Comparison of ENCODE assay signal across 27 mouse cellular contexts in genomic region chr7:45597527-45597926, GRCm38 (mm10). TPM values are rescaled to one million over a fixed set of nuclear protein-coding genes. Genes with fewer than 3 reads are reported as not detected.
DNase-seq lines count a peak whose midpoint lies in the region; ATAC-seq and TF ChIP-seq lines count a peak whose summit lies in the region.
"Had no signal": no experiment of that assay in that cellular context is flagged by ENCODE, and none has a peak within 500 bp of the region (broad histone marks: within the 10 kb centered on the region; RNA-seq: fewer than 3 reads in every experiment).

No protein-coding gene starts in this region.

- DNase-seq in kidney, adult 18-20 months = peak; percentile 53
- peak; percentile 85 for DNase-seq in kidney, adult 9 months
- no peak for DNase-seq in kidney, postnatal 10 days
- DNase-seq in liver, postnatal 0 days = no peak
- DNase-seq: adrenal gland, postnatal 10 days; adrenal gland, postnatal 36 days; B cell, adult 2 months; cerebellum, adult 18-20 months; cerebellum, adult 9-10 months; gastrocnemius, postnatal 10 days; gastrocnemius, postnatal 36 days; heart, adult 2 months; heart, postnatal 14 days; heart, postnatal 4 days had no signal

- no peak for ATAC-seq in kidney, embryonic 16.5 days (ENCODE audit: low FRiP score, low TSS enrichment)
- no peak for ATAC-seq in liver, postnatal 0 days
- no peak for ATAC-seq in liver, embryonic 12.5 days
- ATAC-seq: forebrain, embryonic 13.5 days; forebrain, embryonic 16.5 days; Patski had no signal

- no peak overlapping the region for H3K9ac ChIP-seq in kidney, embryonic 16.5 days (replicated peaks; ENCODE audit: low read length)
- no peak overlapping the region for H3K9ac ChIP-seq in liver, postnatal 0 days (replicated peaks)
- no peak overlapping the region for H3K9ac ChIP-seq in liver, embryonic 12.5 days
- H3K9ac ChIP-seq: forebrain, embryonic 13.5 days; heart, embryonic 13.5 days; hindbrain, embryonic 14.5 days had no signal

- no peak overlapping the region for H3K27ac ChIP-seq in kidney, embryonic 16.5 days (ENCODE audit: low read length)
- H3K27ac ChIP-seq in liver, postnatal 0 days (ENCODE audit: low read depth) = peak overlapping the region; percentile 29; the same call in 1 of the 2 replicates
- H3K27ac ChIP-seq in liver, embryonic 12.5 days = no peak overlapping the region
- H3K27ac ChIP-seq: forebrain, embryonic 10.5 days; forebrain, embryonic 13.5 days; heart, adult 2 months; heart, embryonic 10.5 days; heart, embryonic 13.5 days; hindbrain, embryonic 14.5 days had no signal

- no peaks in the 10 kb centered on the region for H3K9me3 ChIP-seq in kidney, embryonic 16.5 days (ENCODE audit: low read length)
- no peaks in the 10 kb centered on the region for H3K9me3 ChIP-seq in liver, postnatal 0 days (ENCODE audit: low read length)
- H3K9me3 ChIP-seq in liver, embryonic 12.5 days (replicated peaks) = no peaks in the 10 kb centered on the region
- H3K9me3 ChIP-seq: forebrain, embryonic 10.5 days; forebrain, embryonic 13.5 days; G1E; heart, embryonic 10.5 days; heart, embryonic 13.5 days had no signal

- TF ChIP-seq EP300 in liver, postnatal 0 days (IDR thresholded peaks at IDR 0.05; ENCODE audit: low read depth) = no peak

- H3K27me3 ChIP-seq in kidney, embryonic 16.5 days (ENCODE audit: insufficient read depth, low read length) = no peaks in the 10 kb centered on the region
- H3K27me3 ChIP-seq in liver, postnatal 0 days (ENCODE audit: insufficient read depth, low read length) = no peaks in the 10 kb centered on the region
- no peaks in the 10 kb centered on the region for H3K27me3 ChIP-seq in liver, embryonic 12.5 days (replicated peaks)
- H3K27me3 ChIP-seq: CH12.LX; forebrain, embryonic 13.5 days; heart, embryonic 13.5 days; Patski had no signal

- no peak overlapping the region for H3K4me2 ChIP-seq in kidney, embryonic 16.5 days (replicated peaks; ENCODE audit: low read depth, low read length)
- H3K4me2 ChIP-seq in liver, postnatal 0 days (ENCODE audit: low read depth, low read length) = no peak overlapping the region
- H3K4me2 ChIP-seq in liver, embryonic 12.5 days = no peak overlapping the region
- H3K4me2 ChIP-seq: forebrain, embryonic 13.5 days; heart, embryonic 13.5 days; hindbrain, embryonic 14.5 days had no signal

- TF ChIP-seq CTCF in liver, postnatal 0 days (IDR thresholded peaks at IDR 0.05; ENCODE audit: low read depth) = no peak

- H3K36me3 ChIP-seq in kidney, embryonic 16.5 days (ENCODE audit: insufficient read depth, low read length) = no peaks in the 10 kb centered on the region
- no peaks in the 10 kb centered on the region for H3K36me3 ChIP-seq in liver, postnatal 0 days (replicated peaks; ENCODE audit: insufficient read depth, low read length)
- H3K36me3 ChIP-seq in liver, embryonic 12.5 days = no peaks in the 10 kb centered on the region
- H3K36me3 ChIP-seq: forebrain, embryonic 10.5 days; G1E; heart, embryonic 10.5 days; heart, embryonic 13.5 days had no signal

- no peaks in the 10 kb centered on the region for H3K4me1 ChIP-seq in kidney, embryonic 16.5 days (ENCODE audit: insufficient read depth, low read length)
- peaks cover 10% of the 10 kb centered on the region for H3K4me1 ChIP-seq in liver, postnatal 0 days (ENCODE audit: insufficient read depth)
- peaks cover 12% of the 10 kb centered on the region for H3K4me1 ChIP-seq in liver, embryonic 12.5 days
- H3K4me1 ChIP-seq: forebrain, embryonic 13.5 days had no signal

- WGBS in kidney, embryonic 16.5 days = 91% methylated on average over 6 of the region's 6 CpGs
- WGBS in liver, postnatal 0 days (ENCODE audit: insufficient replicate concordance) = 84% methylated on average over 6 of the region's 6 CpGs
- 76% methylated on average over 6 of the region's 6 CpGs for WGBS in liver, embryonic 12.5 days (ENCODE audit: insufficient replicate concordance)

- H3K4me3 ChIP-seq in kidney, embryonic 16.5 days (ENCODE audit: low read length) = no peak overlapping the region
- no peak overlapping the region for H3K4me3 ChIP-seq in liver, postnatal 0 days (ENCODE audit: low read depth, low read length)
- no peak overlapping the region for H3K4me3 ChIP-seq in liver, embryonic 12.5 days
- H3K4me3 ChIP-seq: forebrain, embryonic 10.5 days; forebrain, embryonic 13.5 days; heart, adult 2 months; heart, embryonic 10.5 days; heart, embryonic 13.5 days had no signal

RNA-seq across cellular contexts. Expression of gene Fgf21, which starts 17.8 kb away (rescaled TPM):
- polyA plus RNA-seq in kidney, embryonic 16.5 days (2015; fragmentation: Nextera tagmentation; extraction: Ambion mirVana) = not detected in 2 replicates
- polyA plus RNA-seq in liver, postnatal 0 days (2015; fragmentation: Nextera tagmentation; extraction: Ambion mirVana) = 7.6 and 7.8 TPM in 2 replicates
- not detected in 2 replicates for polyA plus RNA-seq in liver, embryonic 12.5 days (2016; fragmentation: Nextera tagmentation; extraction: Ambion mirVana)
- polyA plus RNA-seq: embryonic facial prominence, embryonic 11.5 days; forebrain, embryonic 10.5 days; forebrain, embryonic 13.5 days; forebrain, embryonic 16.5 days; G1E; heart, adult 2 months; heart, embryonic 10.5 days; heart, embryonic 13.5 days; hindbrain, embryonic 11.5 days; hindbrain, embryonic 14.5 days had no signal

RNA-seq across cellular contexts. Expression of gene Fut1, which starts 19.6 kb away (rescaled TPM):
- polyA plus RNA-seq in kidney, embryonic 16.5 days (2015; fragmentation: Nextera tagmentation; extraction: Ambion mirVana) = 0.27 and 0.32 TPM in 2 replicates
- 0.56 TPM in 1 of 2 replicates, not detected in the other for polyA plus RNA-seq in liver, postnatal 0 days (2015; fragmentation: Nextera tagmentation; extraction: Ambion mirVana)
- 0.15 TPM in 1 of 2 replicates, not detected in the other for polyA plus RNA-seq in liver, embryonic 12.5 days (2016; fragmentation: Nextera tagmentation; extraction: Ambion mirVana)
- polyA plus RNA-seq: forebrain, embryonic 10.5 days; forebrain, embryonic 13.5 days; forebrain, embryonic 16.5 days; G1E; heart, embryonic 10.5 days; heart, embryonic 13.5 days; hindbrain, embryonic 11.5 days; hindbrain, embryonic 14.5 days had no signal

RNA-seq across cellular contexts. Expression of gene Izumo1, which starts 24.1 kb away (rescaled TPM):
- polyA plus RNA-seq in kidney, embryonic 16.5 days (2015; fragmentation: Nextera tagmentation; extraction: Ambion mirVana) = 0.13 and 0.14 TPM in 2 replicates
- polyA plus RNA-seq in liver, postnatal 0 days (2015; fragmentation: Nextera tagmentation; extraction: Ambion mirVana) = 0.09 TPM in 1 of 2 replicates, not detected in the other
- polyA plus RNA-seq in liver, embryonic 12.5 days (2016; fragmentation: Nextera tagmentation; extraction: Ambion mirVana) = 0.20 and 0.23 TPM in 2 replicates
- polyA plus RNA-seq: forebrain, embryonic 16.5 days; hindbrain, embryonic 14.5 days had no signal

RNA-seq across cellular contexts. Expression of gene Bcat2, which starts 27.6 kb away (rescaled TPM):
- 87.9 and 93.2 TPM in 2 replicates for polyA plus RNA-seq in kidney, embryonic 16.5 days (2015; fragmentation: Nextera tagmentation; extraction: Ambion mirVana)
- polyA plus RNA-seq in liver, postnatal 0 days (2015; fragmentation: Nextera tagmentation; extraction: Ambion mirVana) = 32.3 and 38.9 TPM in 2 replicates
- 50.4 and 54.7 TPM in 2 replicates for polyA plus RNA-seq in liver, embryonic 12.5 days (2016; fragmentation: Nextera tagmentation; extraction: Ambion mirVana)

RNA-seq across cellular contexts. Expression of gene Rasip1, which starts 29.8 kb away (rescaled TPM):
- polyA plus RNA-seq in kidney, embryonic 16.5 days (2015; fragmentation: Nextera tagmentation; extraction: Ambion mirVana) = 11.6 and 13.0 TPM in 2 replicates
- 3.4 and 3.6 TPM in 2 replicates for polyA plus RNA-seq in liver, postnatal 0 days (2015; fragmentation: Nextera tagmentation; extraction: Ambion mirVana)
- 10.5 and 11.8 TPM in 2 replicates for polyA plus RNA-seq in liver, embryonic 12.5 days (2016; fragmentation: Nextera tagmentation; extraction: Ambion mirVana)

Comparison
In these comparisons a context has a peak if more than half of its experiments do, and no peak if none do; other contexts are left out.
1. DNase-seq: peak in kidney, adult 18-20 months (single experiment) and kidney, adult 9 months (single experiment); none in kidney, postnatal 10 days (single experiment) and liver, postnatal 0 days (single experiment).